Mouse (Mus musculus): Measurements from ENCODE around the gene Klk1b1.
"Not testable (repeated sequence)": the region's sequence is repeated elsewhere in the genome, so short reads cannot be mapped to it uniquely, and the experiment has no call there.

The Klk1b1 gene

GRCm38 (mm10) chr7:44011868-44012267 is 45.3 kb downstream of the Klk1b1 start, which contains the start of gene Klk1b26:
Klk1b26 (plus strand) TSS chr7:44012168.
- DNase-seq = not testable (repeated sequence)

- not testable (repeated sequence) for DNase-seq
These were observed 48.1 kb downstream of the Klk1b1 start for GRCm38 (mm10) chr7:44014666-44015065.

GRCm38 (mm10) chr7:44015071-44015470 is 48.5 kb downstream of the Klk1b1 start:
- no peak for DNase-seq

Measured in kidney, adult 9 months (tissue).